Mouse (Mus musculus) ES-E14 (cell line): Measurements from ENCODE around the gene Car4. TPM values are rescaled to one million over a fixed set of nuclear protein-coding genes. Genes with fewer than 3 reads are reported as not detected.

Experiments used
- DNase-seq: peaks from one replicate; pipeline ENCODE4 v3.0.0-alpha.2; 2013; ENCODE audit warnings: low read depth, low spot score
- H3K27ac ChIP-seq: 2 replicates; pipeline ENCODE4 v1.5.1; 2012; ENCODE audit warnings: low read depth, mild to moderate bottlenecking, low read length, moderate library complexity, mixed read lengths; ENCODE audit not compliant: poor library complexity, insufficient read depth, severe bottlenecking
- H3K36me3 ChIP-seq: 2 replicates; pipeline ENCODE4 v1.6.1; 2012; ENCODE audit warnings: mild to moderate bottlenecking, low read length, moderate library complexity, mixed read lengths; ENCODE audit not compliant: control insufficient read depth, poor library complexity, insufficient read depth, severe bottlenecking
- H3K4me1 ChIP-seq, 2 experiments: fragments of 150-350 bp in 1 of 2; sonication (generic) in 1 of 2; 2 replicates each; pipeline ENCODE4 v1.6.1; 2012; ENCODE audit warnings: low read length in 2 of 2, mild to moderate bottlenecking in 1 of 2, mixed read lengths in 1 of 2; ENCODE audit not compliant: control insufficient read depth in 2 of 2, insufficient read depth in 2 of 2, poor library complexity in 1 of 2
- H3K4me3 ChIP-seq, 2 experiments: fragments of 150-350 bp in 1 of 2; sonication (generic) in 1 of 2; 2 replicates each; pipeline ENCODE4 v1.5.1; 2012; ENCODE audit warnings: low read length in 2 of 2, low read depth in 1 of 2, mild to moderate bottlenecking in 1 of 2, mixed read lengths in 1 of 2; ENCODE audit not compliant: insufficient read depth in 1 of 2, poor library complexity in 1 of 2, severe bottlenecking in 1 of 2
- H3K9ac ChIP-seq: 2 replicates; pipeline ENCODE4 v1.6.1; 2012; ENCODE audit warnings: low read depth, mild to moderate bottlenecking, low read length, mixed read lengths; ENCODE audit not compliant: poor library complexity, insufficient read depth, severe bottlenecking
- H3K9me3 ChIP-seq: fragments of 150-350 bp; sonication (generic); 2 replicates; pipeline ENCODE4 v1.6.1; 2012; ENCODE audit warnings: low read depth, mild to moderate bottlenecking, low read length; ENCODE audit not compliant: control insufficient read depth, insufficient read depth
- CHD2 ChIP-seq: IDR thresholded peaks from 2 replicates; pipeline ENCODE4 v1.6.1; 2014; ENCODE audit warnings: mild to moderate bottlenecking, low read depth, low read length, inconsistent platforms
- HCFC1 ChIP-seq: IDR thresholded peaks from 2 replicates; pipeline ENCODE4 v1.6.1; 2012; ENCODE audit warnings: low read length, inconsistent platforms, borderline replicate concordance; ENCODE audit not compliant: insufficient read depth
- MAFK ChIP-seq: IDR thresholded peaks from 2 replicates; pipeline ENCODE4 v1.6.1; 2014; ENCODE audit warnings: mild to moderate bottlenecking, low read depth, low read length, inconsistent platforms; ENCODE audit not compliant: insufficient read depth
- ZC3H11A ChIP-seq: IDR thresholded peaks from 2 replicates; pipeline ENCODE4 v1.6.1; 2012; ENCODE audit warnings: low read depth, mild to moderate bottlenecking, inconsistent platforms, low read length, borderline replicate concordance
- ZNF384 ChIP-seq: IDR thresholded peaks from 2 replicates; pipeline ENCODE4 v1.6.1; 2012; ENCODE audit warnings: low read depth, low read length, inconsistent platforms
- in situ Hi-C, 2 experiments: fragments of 600-800 bp; cut with MboI; formaldehyde crosslinking; loops; one replicate each; pipeline ENCODE4 v1.15.1; 2025; ENCODE audit warnings: low sequenced_read_pairs in 2 of 2, inconsistent platforms in 1 of 2; ENCODE audit not compliant: unreplicated experiment in 2 of 2
- total RNA-seq: library from RNA; depleted of rRNA; stranded (reverse); fragments of 300-350 nt; gene quantifications from 2 replicates; pipeline ENCODE4 v1.2.3, GENCODE M21; 2012; rRNA removed

The Car4 gene
- total RNA-seq, 1 experiment = 17.3 TPM

DNA sequence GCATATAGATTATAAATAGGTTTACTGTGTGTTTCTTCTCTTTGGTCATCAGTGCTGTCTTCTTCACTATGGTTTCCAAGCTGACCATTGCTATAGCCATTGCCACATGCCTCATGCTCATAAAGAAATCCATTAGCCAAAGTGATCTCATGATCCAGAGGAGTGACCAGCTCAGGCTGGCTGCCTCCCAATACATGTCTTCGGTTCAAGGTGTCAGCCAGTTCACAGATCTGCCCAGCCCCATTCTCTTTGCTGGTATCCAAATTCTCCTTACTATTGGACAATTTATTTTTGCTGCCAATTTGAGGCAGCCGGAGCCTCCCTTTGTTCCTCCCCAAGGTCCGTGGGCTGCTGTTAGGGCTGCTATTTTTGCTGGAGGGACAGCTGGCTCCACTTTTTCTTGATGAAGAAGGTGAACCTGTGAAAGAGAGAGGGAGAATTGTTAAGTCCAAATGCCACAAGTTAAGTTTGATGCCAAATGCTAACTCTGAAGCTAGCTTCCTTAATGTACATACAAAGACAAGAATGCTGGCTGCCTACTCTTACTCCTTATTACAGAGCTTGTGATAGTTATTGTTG lies 30.8 kb downstream of the Car4 start:
- Histone ChIP-seq H3K9me3 (no peaks in the 10 kb centered on the region), H3K36me3 (peaks cover 4% of the 10 kb centered on the region), H3K4me3 (no peak overlapping the region), H3K9ac (no peak overlapping the region), H3K4me1 (peaks cover 0 to 2% of the 10 kb centered on the region in 2 experiments; a peak in 2 of 4 replicates), H3K27ac (no peak overlapping the region)
- DNase-seq = no peak
- TF ChIP-seq ZNF384 = no peak
- TF ChIP-seq ZC3H11A = no peak
- no peak for TF ChIP-seq MAFK
- TF ChIP-seq CHD2 = no peak
- TF ChIP-seq HCFC1 = no peak
- in situ Hi-C loops = no loop called here

DNA sequence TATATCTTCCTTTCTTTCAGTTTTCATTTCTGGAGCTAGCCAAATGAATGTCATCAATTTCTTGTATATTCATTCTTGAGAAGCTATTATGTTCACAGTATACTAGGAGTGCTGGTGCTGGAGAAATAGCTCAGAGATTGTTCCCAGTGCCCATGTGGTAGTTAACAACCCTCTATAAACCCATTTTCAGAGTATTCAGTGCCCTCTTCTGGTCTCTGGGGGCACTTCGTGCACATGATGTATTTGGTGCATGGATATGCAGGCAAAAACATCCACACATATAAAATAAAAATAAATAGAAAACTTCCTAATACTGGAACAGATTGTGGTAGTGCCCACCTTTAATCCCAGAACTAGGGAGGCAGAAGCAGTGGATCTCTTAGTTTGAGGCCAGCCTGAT lies 35.4 kb downstream of the Car4 start:
- in situ Hi-C loops = no loop called here
- Histone ChIP-seq H3K9me3 (no peaks in the 10 kb centered on the region), H3K27ac (no peak overlapping the region), H3K36me3 (peaks cover 5% of the 10 kb centered on the region), H3K9ac (no peak overlapping the region), H3K4me1 (no peaks in the 10 kb centered on the region), H3K4me3 (no peak overlapping the region)
- TF ChIP-seq MAFK (no peak), CHD2 (no peak), ZNF384 (no peak)
- DNase-seq = no peak

DNA sequence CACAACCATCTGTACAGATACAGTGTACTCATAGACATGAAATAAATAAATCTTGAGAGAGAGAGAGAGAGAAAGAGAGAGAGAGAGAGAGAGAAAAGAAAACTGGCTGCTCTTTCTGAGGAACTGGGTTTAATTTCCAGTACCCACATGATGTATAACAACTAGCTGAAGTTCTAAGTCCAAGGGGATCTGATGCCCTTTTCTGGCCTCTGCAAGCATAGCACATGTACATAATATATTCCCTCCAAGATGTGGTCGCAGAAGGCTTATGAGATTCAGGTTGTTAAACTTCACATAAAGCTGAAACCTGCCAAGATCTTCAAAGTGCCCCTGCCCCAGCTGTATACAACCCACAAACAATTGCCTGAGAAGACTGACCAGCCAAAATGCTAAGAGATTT lies 37.7 kb downstream of the Car4 start:
- in situ Hi-C loops = no loop called here
- no peak for TF ChIP-seq CHD2
- no peak for TF ChIP-seq MAFK
- H3K27ac ChIP-seq = no peak overlapping the region
- no peak for DNase-seq
- no peak overlapping the region for H3K4me3 ChIP-seq
- H3K9me3 ChIP-seq = no peaks in the 10 kb centered on the region
- H3K36me3 ChIP-seq = peaks cover 1% of the 10 kb centered on the region; the same call in 1 of the 2 replicates
- no peaks in the 10 kb centered on the region for H3K4me1 ChIP-seq
- no peak overlapping the region for H3K9ac ChIP-seq

DNA sequence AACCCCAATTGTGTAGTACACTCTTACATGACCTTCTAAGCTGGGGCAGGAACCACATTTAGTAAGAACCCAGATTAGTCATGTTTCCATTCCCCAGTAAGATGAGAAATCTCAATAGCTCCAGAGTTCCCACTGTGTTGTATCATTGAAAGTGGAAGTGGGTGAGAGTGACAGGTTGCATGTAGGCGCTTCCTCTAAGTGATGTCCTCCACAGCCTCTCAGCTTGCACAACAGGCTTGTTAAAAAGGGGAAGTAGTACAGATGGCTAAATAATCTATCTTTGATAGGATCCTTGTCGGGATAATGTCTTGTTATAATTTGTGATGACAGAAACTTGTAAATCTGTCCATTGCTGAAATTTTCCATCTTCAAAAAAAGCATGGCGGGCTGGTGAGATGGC lies 46.0 kb downstream of the Car4 start:
- no peak for DNase-seq
- in situ Hi-C loops = no loop called here
- TF ChIP-seq MAFK (no peak), CHD2 (no peak), ZNF384 (no peak), HCFC1 (no peak), ZC3H11A (no peak)

DNA sequence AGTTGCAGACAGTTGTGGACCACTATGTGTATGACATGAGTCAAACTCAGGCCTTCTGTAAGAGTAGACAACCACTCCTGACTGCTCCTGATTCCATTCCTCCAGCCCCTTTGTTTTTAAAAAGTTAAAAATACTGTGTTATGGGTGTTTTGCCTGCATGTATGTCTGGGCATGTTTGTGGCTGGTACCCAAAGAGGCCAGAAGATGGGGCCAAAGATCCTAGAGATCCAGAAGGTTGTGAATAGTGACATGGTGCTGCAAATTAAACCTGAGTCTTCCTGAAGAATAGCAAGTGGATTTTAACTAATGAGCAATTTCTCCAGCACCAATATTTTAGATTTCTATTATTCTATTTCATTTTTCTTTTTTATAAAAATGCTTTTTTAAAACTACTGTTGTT lies 55.5 kb downstream of the Car4 start:
- Histone ChIP-seq H3K36me3 (no peaks in the 10 kb centered on the region), H3K9ac (no peak overlapping the region), H3K9me3 (no peaks in the 10 kb centered on the region), H3K4me3 (no peak overlapping the region), H3K27ac (no peak overlapping the region), H3K4me1 (no peaks in the 10 kb centered on the region)
- no peak for DNase-seq
- TF ChIP-seq CHD2 (no peak), ZC3H11A (no peak), HCFC1 (no peak), ZNF384 (no peak), MAFK (no peak)
- in situ Hi-C loops = no loop called here

More for the DNA sequence above, 46.0 kb downstream of the Car4 start:
- Histone ChIP-seq H3K27ac (no peak overlapping the region), H3K4me3 (no peak overlapping the region), H3K9me3 (no peaks in the 10 kb centered on the region), H3K4me1 (no peaks in the 10 kb centered on the region), H3K36me3 (no peaks in the 10 kb centered on the region), H3K9ac (no peak overlapping the region)

Other genes with a start within 250 kb of the Car4 start
- gene Mrm1, start 138.3 kb upstream of the Car4 start, total RNA-seq = 9.4 and 9.9 TPM in 2 replicates
- 5.2 and 6.2 TPM in 2 replicates for gene Dhrs11, start 128.8 kb upstream of the Car4 start, total RNA-seq
- gene Ggnbp2, start 87.0 kb upstream of the Car4 start, total RNA-seq = 38.6 and 59.1 TPM in 2 replicates
- 16.2 and 20.2 TPM in 2 replicates for gene Myo19, start 77.6 kb upstream of the Car4 start, total RNA-seq
- gene Pigw, start 77.5 kb upstream of the Car4 start, total RNA-seq = 7.2 and 7.7 TPM in 2 replicates
- gene Znhit3, start 41.4 kb upstream of the Car4 start, total RNA-seq = 57.4 and 80.4 TPM in 2 replicates
- gene Usp32, start 182.4 kb downstream of the Car4 start, total RNA-seq = 20.1 and 20.3 TPM in 2 replicates
- gene 1700125H20Rik, start 212.6 kb downstream of the Car4 start, total RNA-seq = not detected in 2 replicates